Mouse (Mus musculus) heart, embryonic 15.5 days (tissue): ENCODE results near the gene Mrpl48. TPM values are rescaled to one million over a fixed set of nuclear protein-coding genes. Genes with fewer than 3 reads are reported as not detected.

ENCODE experiments used
- polyA plus RNA-seq: library from polyadenylated mRNA; unstranded; fragments of >200 nt; fragmentation: Nextera tagmentation; extraction: Ambion mirVana; gene quantifications from 2 replicates; pipeline ENCODE4 v1.2.1, GENCODE M21; 2015

Mrpl48 gene
- polyA plus RNA-seq, 1 experiment from 2014 or later = 89.3 TPM

Other genes with a start within 250 kb of the Mrpl48 start
- gene C2cd3, start 236.1 kb downstream of the Mrpl48 start, polyA plus RNA-seq = 11.8 and 14.6 TPM in 2 replicates
- gene Ppme1, start 236.0 kb downstream of the Mrpl48 start, polyA plus RNA-seq = 52.8 and 61.1 TPM in 2 replicates
- 0.11 and 0.29 TPM in 2 replicates for gene Ucp3, start 135.3 kb downstream of the Mrpl48 start, polyA plus RNA-seq
- 109 and 179 TPM in 2 replicates for gene Ucp2, start 115.0 kb downstream of the Mrpl48 start, polyA plus RNA-seq
- 0.18 and 0.70 TPM in 2 replicates for gene Dnajb13, start 93.3 kb downstream of the Mrpl48 start, polyA plus RNA-seq
- gene Coa4, start 71.2 kb downstream of the Mrpl48 start, polyA plus RNA-seq = 20.3 and 21.1 TPM in 2 replicates
- gene Rab6a, start 891 bp downstream of the Mrpl48 start, polyA plus RNA-seq = 85.1 and 85.5 TPM in 2 replicates
- 1.7 and 4.7 TPM in 2 replicates for gene Plekhb1, start 54.1 kb upstream of the Mrpl48 start, polyA plus RNA-seq
- 27.3 and 28.3 TPM in 2 replicates for gene Fam168a, start 98.3 kb upstream of the Mrpl48 start, polyA plus RNA-seq